Mouse (Mus musculus): ENCODE measurements around the gene Cntn2. TPM values are rescaled to one million over a fixed set of nuclear protein-coding genes. Genes with fewer than 3 reads are reported as not detected.

Cntn2 gene
- polyA plus RNA-seq, 1 experiment from 2014 or later, result 0.60 TPM

DNA sequence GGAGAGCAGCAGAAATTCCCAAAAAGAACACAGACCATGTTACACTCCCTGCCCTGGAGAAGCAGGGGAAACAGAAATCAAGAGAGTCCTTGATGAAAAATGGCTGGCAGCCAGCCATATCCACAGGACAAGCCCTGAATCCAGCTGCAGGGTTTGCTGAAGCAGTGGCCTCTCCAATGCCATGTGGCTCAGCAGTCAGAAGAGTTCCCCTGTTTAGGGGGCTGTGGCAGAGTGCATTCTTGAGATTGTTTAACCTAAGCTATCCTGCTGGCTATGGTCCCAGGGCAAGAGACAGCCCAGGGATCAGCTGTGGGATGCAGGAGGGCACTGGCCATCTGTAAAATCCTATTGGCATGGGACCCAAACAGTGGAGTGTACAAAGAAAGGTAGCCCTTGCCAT lies 74.1 kb downstream of the Cntn2 start:
- Histone ChIP-seq H3K9me3 (ENCODE audit: control insufficient read depth, low read length) (no peaks in the 10 kb centered on the region), H3K4me3 (ENCODE audit: low read depth, low read length) (no peak overlapping the region), H3K4me2 (no peak overlapping the region), H3K36me3 (ENCODE audit: control insufficient read depth, insufficient read depth, low read length) (no peaks in the 10 kb centered on the region), H3K9ac (ENCODE audit: low read depth, low read length) (no peak overlapping the region), H3K4me1 (replicated peaks; ENCODE audit: control insufficient read depth, insufficient read depth, low read length) (no peaks in the 10 kb centered on the region), H3K27me3 (replicated peaks; ENCODE audit: control insufficient read depth, insufficient read depth, low read length) (no peaks in the 10 kb centered on the region), H3K27ac (ENCODE audit: low read depth, low read length) (no peak overlapping the region)
- ATAC-seq (replicated peaks; ENCODE audit: low FRiP score) (no peak), DNase-seq (ENCODE audit: low spot score) (no peak)

DNA sequence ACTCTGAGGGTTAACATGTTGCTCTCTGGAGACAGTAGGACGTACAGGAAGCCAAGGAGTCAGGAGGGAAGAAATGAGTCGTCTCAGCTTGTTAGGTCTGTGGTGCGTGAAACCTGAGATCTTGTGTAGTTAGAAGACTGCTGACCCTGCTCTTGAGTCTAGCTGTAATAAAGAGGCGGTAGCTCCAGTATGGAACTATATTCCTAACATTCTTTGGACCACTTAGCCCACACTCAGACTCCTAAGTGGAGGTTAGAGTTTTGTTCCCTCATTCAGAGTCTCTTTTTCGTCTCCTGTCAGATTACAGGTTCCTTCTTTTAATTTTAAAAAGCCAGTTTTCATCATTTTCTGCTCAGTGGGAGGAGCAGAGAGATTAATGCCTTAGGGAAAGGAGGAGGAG lies 78.4 kb downstream of the Cntn2 start:
- no peak for DNase-seq (ENCODE audit: low spot score)

More for the DNA sequence above, 78.4 kb downstream of the Cntn2 start:
- no peak for ATAC-seq (replicated peaks; ENCODE audit: low FRiP score)
- Histone ChIP-seq H3K4me1 (replicated peaks; ENCODE audit: control insufficient read depth, insufficient read depth, low read length) (no peaks in the 10 kb centered on the region), H3K4me2 (no peak overlapping the region), H3K27me3 (replicated peaks; ENCODE audit: control insufficient read depth, insufficient read depth, low read length) (no peaks in the 10 kb centered on the region), H3K36me3 (ENCODE audit: control insufficient read depth, insufficient read depth, low read length) (peaks cover 9% of the 10 kb centered on the region; the same call in 1 of the 2 replicates), H3K9me3 (ENCODE audit: control insufficient read depth, low read length) (no peaks in the 10 kb centered on the region), H3K27ac (ENCODE audit: low read depth, low read length) (no peak overlapping the region), H3K4me3 (ENCODE audit: low read depth, low read length) (no peak overlapping the region), H3K9ac (ENCODE audit: low read depth, low read length) (no peak overlapping the region)
- 82% methylated on average over 5 of the region's 5 CpGs for WGBS

Other genes starting within 250 kb of the Cntn2 start
- gene Klhdc8a, start 244.6 kb downstream of the Cntn2 start, polyA plus RNA-seq (2014; fragmentation: Nextera tagmentation; extraction: Ambion mirVana), result 0.05 TPM in 1 of 2 replicates, not detected in the other
- gene Nuak2, start 227.1 kb downstream of the Cntn2 start, polyA plus RNA-seq (2014; fragmentation: Nextera tagmentation; extraction: Ambion mirVana), result 1.2 and 2.0 TPM in 2 replicates
- gene Tmcc2, start 152.0 kb downstream of the Cntn2 start, polyA plus RNA-seq (2014; fragmentation: Nextera tagmentation; extraction: Ambion mirVana), result 24.6 and 28.1 TPM in 2 replicates
- gene Dstyk, start 125.7 kb downstream of the Cntn2 start, polyA plus RNA-seq (2014; fragmentation: Nextera tagmentation; extraction: Ambion mirVana), result 7.2 TPM in 2 replicates
- 46.6 and 53.8 TPM in 2 replicates for gene Rbbp5, start 65.9 kb downstream of the Cntn2 start, polyA plus RNA-seq (2014; fragmentation: Nextera tagmentation; extraction: Ambion mirVana)
- gene Tmem81, start 37.0 kb downstream of the Cntn2 start, polyA plus RNA-seq (2014; fragmentation: Nextera tagmentation; extraction: Ambion mirVana), result 2.5 and 3.1 TPM in 2 replicates
- 0.14 and 0.36 TPM in 2 replicates for gene Nfasc, start 198.5 kb upstream of the Cntn2 start, polyA plus RNA-seq (2014; fragmentation: Nextera tagmentation; extraction: Ambion mirVana)

All from liver, embryonic 11.5 days (tissue).